Mouse (Mus musculus) adipocyte (in vitro differentiated cells): ENCODE data around the gene Adgrf5.

Source experiments
- DNase-seq: peaks from one replicate; pipeline ENCODE4 v3.0.0-alpha.2; 2016; ENCODE audit warnings: low spot score

Adgrf5 gene

DNA sequence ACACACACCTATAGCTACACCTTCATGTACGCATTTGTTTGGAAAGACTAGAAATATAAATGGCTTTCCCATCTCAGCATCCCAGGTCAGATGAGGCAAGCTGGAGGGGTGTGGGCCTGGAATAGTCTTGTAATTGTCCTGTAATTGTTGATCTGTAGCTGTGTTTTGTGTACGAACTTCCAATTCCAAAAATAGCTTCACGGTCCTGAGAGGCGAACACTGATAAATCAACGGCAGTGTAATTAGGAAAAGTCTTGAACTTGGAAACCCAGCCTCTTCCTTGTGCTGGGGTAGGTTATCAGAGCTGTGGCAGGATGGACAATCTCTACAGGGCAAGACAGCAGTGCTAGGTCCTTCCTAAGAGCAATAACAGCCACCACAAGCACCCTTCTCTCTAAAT, 18.5 kb downstream of the Adgrf5 start:
- no peak for DNase-seq

- peak; percentile 29 for DNase-seq
Measured at GRCm38 (mm10) chr17:43386331-43386730, 26.1 kb downstream of the Adgrf5 start.

- no peak for DNase-seq
Measured at GRCm38 (mm10) chr17:43387171-43387570, 26.9 kb downstream of the Adgrf5 start.

GRCm38 (mm10) chr17:43389256-43389655, 29.0 kb downstream of the Adgrf5 start:
- no peak for DNase-seq

DNA sequence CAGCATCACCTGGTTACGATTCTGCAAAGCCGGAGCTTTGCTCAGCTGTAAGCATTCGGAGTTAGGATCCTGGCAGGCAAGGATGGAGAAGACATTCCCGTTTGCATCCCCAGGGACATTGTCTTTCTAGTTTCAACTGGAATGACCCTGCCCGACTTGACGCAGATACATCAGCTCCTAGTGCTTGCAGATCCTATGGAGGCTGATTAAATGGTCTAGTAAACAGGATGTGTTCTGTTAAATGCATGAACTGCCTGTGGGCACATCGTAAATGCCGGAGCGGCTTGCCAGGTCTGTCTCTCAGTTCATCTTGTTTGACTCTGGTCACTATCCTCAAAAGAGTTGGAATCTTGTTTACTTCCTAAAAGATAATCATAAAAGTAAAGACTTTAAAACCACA, 31.9 kb downstream of the Adgrf5 start:
- DNase-seq: no peak

DNA sequence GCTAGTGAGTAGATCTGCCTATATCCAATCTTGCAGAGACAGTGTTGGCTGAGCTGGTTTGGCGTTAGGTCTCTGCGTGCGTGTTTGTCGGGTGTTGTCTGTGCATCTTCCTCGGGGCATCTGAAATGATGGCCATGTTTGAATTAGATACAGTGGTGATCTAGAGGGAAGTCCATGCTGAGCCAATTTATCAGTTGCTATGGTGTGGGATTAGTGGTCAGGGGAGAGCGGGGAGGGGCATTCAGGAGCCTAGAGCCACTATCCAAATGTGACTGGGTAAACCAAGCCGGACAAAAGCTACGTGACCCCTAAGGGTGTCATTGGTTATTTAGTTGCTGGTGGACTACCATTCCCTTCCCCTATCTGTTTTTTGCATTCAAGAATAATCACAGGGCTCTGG, 33.4 kb downstream of the Adgrf5 start:
- no peak for DNase-seq

GRCm38 (mm10) chr17:43395400-43396258, 35.4 kb downstream of the Adgrf5 start:
- no peak for DNase-seq

- no peak for DNase-seq
Measured at GRCm38 (mm10) chr17:43398612-43399011, 38.4 kb downstream of the Adgrf5 start.

- DNase-seq: no peak
Measured at GRCm38 (mm10) chr17:43399151-43399550, 38.9 kb downstream of the Adgrf5 start.

DNA sequence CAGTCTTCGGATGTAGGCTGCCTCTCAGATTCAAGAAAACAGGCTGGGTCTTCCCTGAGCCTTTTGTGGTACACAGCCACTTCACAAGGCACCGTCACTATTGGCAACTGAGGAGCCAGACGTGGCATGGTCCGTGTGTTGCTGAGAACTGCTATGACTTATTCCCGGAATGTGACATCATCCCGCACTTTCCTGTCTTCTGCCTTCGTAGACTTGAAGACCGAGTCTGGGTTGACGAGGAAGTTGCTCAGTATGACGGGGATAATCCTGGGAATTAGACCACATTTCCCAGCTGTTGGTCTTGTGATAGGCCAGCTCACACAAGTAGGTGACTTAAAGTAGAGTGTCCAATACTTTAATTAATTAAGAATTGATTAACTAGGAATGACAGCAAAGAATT, 40.2 kb downstream of the Adgrf5 start:
- no peak for DNase-seq

- no peak for DNase-seq
Measured at GRCm38 (mm10) chr17:43403851-43404250, 43.6 kb downstream of the Adgrf5 start.

GRCm38 (mm10) chr17:43404408-43404807, 44.2 kb downstream of the Adgrf5 start:
- DNase-seq: no peak

DNA sequence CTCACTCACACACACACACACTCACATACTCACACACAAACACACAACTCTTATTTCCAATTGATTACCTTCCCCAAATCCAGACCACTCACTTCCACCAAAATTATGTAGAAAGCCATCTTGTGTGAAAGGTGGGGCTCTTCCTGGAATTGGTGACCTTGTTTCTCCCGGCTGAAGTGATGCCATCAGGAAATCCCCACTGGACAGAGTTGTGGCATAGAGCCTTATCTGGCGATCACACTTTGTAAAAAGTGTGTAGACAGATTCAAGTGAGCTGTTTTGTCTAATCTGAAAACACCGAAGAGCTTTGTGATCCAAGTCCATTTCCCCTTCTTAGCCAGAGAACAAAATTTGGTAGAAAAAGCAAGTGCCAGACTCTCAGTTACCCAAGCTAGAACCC, 46.1 kb downstream of the Adgrf5 start:
- no peak for DNase-seq

DNA sequence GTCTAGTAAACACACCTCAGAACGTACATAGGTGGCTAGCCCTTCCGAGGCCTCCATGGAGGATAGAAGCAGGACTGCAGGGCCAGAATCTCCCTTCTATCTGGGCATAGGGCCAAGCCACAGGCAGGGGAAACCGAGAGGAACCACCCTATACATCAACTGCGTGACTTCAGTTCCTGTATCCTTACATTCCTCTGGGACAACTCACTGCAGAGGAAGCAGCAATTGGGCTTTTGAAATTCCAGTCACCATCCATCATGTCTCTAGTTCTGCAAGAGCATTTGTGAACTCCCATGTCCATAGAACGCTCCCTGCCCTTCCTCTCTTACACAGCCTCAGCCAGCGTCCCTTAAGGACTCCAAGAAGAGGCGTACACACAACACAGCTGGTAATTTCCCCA, 47.3 kb downstream of the Adgrf5 start:
- DNase-seq: no peak

DNA sequence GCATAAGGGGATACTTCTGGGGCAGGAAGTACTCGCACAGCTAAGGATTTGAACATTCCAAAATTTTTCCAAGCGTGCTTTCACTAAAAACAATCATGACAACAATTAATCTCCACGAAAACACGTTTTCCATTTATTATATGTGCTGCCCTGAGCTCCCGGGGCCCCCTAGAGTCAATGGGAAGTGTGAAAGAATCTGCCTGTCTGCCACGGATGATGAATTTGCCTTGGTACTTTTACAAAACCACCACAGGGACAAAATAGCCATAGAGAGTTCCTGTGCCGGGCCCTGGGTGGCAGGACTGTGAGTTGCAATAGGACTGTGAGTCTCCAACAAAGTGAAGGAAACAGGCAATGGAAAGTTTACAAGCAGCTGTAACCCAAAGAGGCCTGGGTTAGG, 52.9 kb downstream of the Adgrf5 start:
- DNase-seq: no peak

DNA sequence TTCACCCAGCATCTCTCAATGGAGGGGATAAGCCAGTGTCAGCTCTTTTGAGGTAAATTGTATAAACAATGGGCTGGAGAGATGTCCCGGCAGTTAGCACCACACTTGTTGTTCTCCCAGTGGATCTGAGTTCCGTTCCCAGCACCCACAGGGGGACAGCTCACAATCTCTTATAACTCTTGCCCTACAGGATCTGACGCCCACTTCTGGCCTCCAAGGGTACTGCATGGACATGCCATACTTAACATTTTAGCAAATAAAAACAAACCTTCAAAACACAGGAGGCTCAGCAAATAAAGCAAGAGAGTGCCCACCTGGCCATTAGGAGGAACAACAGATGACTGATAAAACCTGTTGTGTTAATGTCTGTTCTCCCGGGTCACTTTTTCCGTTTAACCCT, 59.0 kb downstream of the Adgrf5 start:
- DNase-seq: no peak

GRCm38 (mm10) chr17:43420381-43420780, 60.1 kb downstream of the Adgrf5 start:
- DNase-seq: no peak

- DNase-seq: no peak
Measured at GRCm38 (mm10) chr17:43423953-43424352, 63.7 kb downstream of the Adgrf5 start.

- DNase-seq: no peak
Measured at GRCm38 (mm10) chr17:43431692-43432091, 71.4 kb downstream of the Adgrf5 start.

DNA sequence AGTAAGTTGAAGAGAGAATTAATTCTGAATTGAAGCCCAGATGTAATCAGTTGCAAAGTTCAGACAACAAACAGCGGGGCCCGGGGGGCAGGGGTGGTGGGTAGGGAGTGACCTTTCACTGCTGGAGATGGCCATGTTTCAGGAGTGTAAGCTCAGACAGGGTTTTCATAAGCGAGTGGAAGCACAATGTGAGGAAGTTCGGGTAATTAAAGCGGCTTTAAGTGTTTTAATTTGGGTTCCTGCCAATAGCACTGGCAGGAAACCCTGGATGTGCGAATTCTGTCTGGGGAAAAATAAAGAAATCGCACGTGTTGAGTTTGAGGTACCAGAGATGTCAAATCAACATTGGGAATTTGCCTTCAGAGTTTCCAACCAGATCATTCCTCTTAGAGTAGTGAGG, 74.2 kb downstream of the Adgrf5 start:
- no peak for DNase-seq

DNA sequence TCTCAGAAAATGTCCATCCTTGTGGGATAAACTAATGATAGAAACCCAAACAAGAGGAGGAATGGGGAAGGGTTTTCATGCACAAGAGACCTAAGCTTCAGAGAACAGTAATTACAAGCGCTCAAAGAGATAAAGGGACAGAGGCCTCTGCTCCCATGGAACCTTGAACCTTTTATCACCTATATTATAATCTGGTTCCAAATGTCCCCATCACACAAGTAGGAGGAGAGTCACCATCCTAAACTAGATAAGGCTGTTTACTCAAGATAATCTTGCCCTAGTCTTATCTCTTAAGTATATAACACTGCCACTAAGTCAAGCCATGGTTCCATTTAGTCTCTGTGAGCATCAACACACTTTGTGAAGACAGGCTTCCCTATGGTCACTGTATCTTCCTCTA, 91.0 kb downstream of the Adgrf5 start:
- DNase-seq: no peak

GRCm38 (mm10) chr17:43458598-43458997, 98.3 kb downstream of the Adgrf5 start:
- DNase-seq: peak; percentile 66

- DNase-seq: no peak
Measured at GRCm38 (mm10) chr17:43459737-43460230, 99.5 kb downstream of the Adgrf5 start.
